Mouse (Mus musculus): ENCODE results near the gene Lrrc1.
"Not testable (repeated sequence)": the region's sequence is repeated elsewhere in the genome, so short reads cannot be mapped to it uniquely, and the experiment has no call there.

Gene Lrrc1

GRCm38 (mm10) chr9:77544354-77545067 lies at the start of gene Lrrc1:
TSS of gene Lrrc1 (minus strand) at chr9:77544870.
- peak; percentile 67 for DNase-seq (ENCODE audit: low spot score)

- no peak for DNase-seq (ENCODE audit: low spot score)
These were observed 47.8 kb upstream of the Lrrc1 start for GRCm38 (mm10) chr9:77592423-77592822.

GRCm38 (mm10) chr9:77589496-77589895 lies 44.8 kb upstream of the Lrrc1 start:
- no peak for DNase-seq (ENCODE audit: low spot score)

DNA sequence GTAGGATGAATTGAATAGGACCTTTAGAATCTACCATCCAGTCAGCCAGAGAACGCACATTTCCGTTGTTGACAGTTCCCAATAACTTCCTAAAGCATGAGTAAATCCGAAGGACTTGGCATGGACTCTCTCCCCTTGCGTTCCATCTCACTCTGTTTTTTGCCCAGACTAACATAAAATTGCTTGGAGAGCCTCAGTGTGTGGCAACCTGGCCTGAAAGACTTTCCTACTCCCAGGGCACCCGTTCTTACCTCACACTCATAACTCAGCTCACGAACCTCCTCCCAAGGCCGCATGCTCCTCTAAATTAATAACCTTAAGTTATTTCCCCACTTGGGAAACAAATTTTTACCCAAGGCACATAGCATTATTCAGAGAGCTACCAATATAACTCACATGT lies 42.9 kb upstream of the Lrrc1 start:
- DNase-seq (ENCODE audit: low spot score): no peak

DNA sequence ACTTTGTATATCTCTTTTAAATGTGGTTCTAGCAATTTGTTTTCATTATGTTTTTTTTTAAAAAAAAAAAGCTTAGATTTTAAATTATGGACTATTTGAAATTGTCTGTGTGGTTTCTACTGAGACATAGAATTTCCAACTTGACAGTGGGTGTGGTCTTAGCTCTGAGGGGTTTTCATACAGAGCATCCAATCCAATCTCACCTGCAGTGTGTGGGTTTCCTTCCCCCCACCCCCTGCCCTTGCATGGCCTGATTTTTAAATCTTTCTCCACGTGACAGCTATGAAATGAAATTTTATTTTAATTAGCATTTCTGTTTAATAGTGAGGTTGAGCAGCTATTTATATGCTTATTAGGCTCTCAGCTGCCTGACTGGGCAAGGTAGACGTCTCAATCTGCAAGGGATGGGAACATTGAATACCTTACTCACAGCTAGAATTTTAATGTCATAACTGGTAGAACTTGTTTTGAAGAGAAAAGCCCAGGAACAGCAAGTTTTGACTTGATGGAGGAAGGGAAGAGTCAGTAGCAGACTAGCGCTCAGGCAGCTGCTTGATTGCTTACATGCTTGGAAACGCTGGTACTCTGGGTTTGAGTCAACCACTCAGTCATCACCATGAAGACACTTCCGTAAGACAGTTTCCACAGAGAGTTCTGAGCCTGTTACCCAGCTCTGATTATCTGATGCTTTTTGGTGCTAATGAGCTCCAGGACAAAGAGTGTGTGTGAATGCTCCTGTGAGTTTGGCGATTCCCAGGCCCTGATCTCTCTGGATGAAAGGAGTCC lies 42.3 kb upstream of the Lrrc1 start:
- no peak for DNase-seq (ENCODE audit: low spot score)

GRCm38 (mm10) chr9:77584746-77585145 lies 40.1 kb upstream of the Lrrc1 start:
- no peak for DNase-seq (ENCODE audit: low spot score)

GRCm38 (mm10) chr9:77583302-77583701 lies 38.6 kb upstream of the Lrrc1 start:
- no peak for DNase-seq (ENCODE audit: low spot score)

DNA sequence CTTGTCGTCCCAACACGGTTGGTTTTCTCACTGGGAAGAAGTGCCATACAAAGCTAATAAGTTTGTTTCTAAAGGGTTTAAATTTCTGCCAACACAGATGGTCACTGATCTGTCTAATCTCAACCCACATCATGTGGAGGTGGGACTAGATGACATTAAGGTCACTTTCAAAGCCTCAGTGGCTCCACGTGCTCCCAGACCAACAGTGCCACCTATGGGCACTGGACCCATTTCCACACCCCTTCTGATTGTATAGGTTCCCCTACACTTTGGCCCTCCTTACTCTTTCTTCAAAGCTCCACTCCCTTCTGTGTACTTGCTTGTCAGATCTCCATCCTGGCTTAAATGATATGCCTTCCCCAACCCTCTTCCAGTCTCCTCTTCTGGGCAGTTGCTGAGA lies 35.2 kb upstream of the Lrrc1 start:
- no peak for DNase-seq (ENCODE audit: low spot score)

DNA sequence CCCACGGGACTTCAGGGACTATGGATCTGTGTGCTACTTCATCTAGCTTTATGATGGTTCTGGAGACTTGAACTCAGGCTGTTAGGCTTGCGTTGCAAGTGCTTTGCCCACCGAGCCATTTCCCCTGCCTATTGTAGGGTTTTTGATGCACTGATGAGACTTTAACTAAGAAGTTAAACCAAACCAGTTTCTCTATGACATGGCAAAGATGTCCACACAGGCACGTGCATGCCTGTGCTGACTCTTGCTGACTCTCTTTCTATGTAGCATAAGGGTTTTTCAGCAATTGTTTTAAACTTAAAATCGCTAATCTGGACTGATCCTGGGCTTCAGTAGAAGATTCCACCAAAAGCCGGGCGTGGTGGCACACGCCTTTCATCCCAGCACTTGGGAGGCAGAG lies 33.3 kb upstream of the Lrrc1 start:
- no peak for DNase-seq (ENCODE audit: low spot score)

DNA sequence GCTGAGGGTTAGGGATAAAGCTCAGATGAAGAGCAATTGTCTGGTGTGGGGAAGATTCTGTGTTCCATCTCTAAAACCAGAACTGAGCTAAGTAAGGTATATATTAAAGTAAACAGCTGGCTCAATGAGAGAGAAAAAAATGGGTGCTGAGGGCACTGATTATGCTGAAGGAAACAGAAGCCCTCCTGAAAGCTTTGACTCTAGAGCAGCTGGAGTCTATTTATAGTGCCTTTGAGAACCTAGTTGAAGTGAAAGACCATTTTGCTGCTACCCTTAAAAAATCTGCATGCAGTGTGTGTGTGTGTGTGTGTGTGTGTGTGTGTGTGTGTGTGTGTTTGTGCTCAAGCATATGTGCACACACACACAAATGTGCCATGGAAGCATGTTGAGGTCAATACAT lies 32.7 kb upstream of the Lrrc1 start:
- no peak for DNase-seq (ENCODE audit: low spot score)

DNA sequence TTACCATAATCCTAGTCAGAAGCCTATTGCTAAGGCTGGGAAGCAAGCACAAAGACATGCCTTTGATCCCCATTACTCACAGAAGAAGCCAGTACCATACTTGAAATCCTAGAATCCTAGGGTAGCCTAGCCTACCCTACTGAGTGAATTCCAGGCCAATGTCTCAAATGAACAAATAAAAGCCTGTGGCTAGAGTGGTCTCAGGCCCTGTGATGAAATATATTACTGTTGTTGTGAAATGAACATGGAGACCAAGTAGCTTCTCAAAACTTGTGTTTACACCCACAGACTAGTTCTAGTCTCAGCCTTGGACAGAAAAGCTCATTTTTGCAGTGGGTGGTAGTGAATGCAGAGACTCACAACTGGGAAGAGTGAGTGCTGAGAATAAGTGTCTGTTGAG lies 31.6 kb upstream of the Lrrc1 start:
- no peak for DNase-seq (ENCODE audit: low spot score)

GRCm38 (mm10) chr9:77574996-77575395 lies 30.3 kb upstream of the Lrrc1 start:
- not testable (repeated sequence) for DNase-seq (ENCODE audit: low spot score)

GRCm38 (mm10) chr9:77571851-77572250 lies 27.2 kb upstream of the Lrrc1 start:
- no peak for DNase-seq (ENCODE audit: low spot score)

DNA sequence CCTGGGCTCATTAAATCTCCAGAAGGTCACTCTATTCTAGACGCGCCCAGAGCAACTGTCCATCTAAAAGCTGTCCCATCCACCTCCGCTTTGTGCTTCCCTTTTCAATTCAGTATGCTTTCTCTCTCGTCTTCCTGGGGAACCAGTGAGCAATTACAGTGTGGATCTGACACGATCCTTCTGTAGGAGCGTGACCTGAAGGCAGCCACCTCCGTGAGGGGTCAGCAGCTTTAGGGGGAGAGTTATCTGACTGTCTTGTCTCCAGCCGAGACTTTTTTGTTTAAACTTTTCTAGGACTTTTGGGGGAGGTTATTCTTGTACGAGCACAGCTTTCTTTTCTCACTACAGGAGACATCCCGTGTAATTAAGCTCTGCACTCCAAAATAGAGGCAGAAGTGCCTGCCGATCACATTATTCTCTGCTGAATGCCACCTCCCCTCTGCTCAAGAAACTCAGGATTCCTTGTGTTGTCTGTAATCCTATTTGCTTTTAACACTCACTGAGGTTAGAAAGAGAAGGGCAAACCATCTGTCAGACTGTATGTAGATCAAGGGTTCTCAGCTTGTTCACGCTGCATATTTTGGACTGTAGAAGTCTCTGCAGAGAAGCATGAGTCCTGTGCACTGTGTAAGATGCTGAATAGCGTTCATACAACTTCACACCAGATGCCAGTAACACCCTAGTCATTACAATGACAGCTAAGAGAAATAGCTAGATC lies 24.3 kb upstream of the Lrrc1 start:
- no peak for DNase-seq (ENCODE audit: low spot score)

- DNase-seq (ENCODE audit: low spot score): no peak
These were observed 17.2 kb upstream of the Lrrc1 start for GRCm38 (mm10) chr9:77561827-77562226.

GRCm38 (mm10) chr9:77557963-77558362 lies 13.3 kb upstream of the Lrrc1 start:
- no peak for DNase-seq (ENCODE audit: low spot score)

GRCm38 (mm10) chr9:77557181-77557580 lies 12.5 kb upstream of the Lrrc1 start:
- no peak for DNase-seq (ENCODE audit: low spot score)

- DNase-seq (ENCODE audit: low spot score): no peak
These were observed 11.8 kb upstream of the Lrrc1 start for GRCm38 (mm10) chr9:77556435-77556834.

GRCm38 (mm10) chr9:77553465-77553864 lies 8.8 kb upstream of the Lrrc1 start:
- no peak for DNase-seq (ENCODE audit: low spot score)

DNA sequence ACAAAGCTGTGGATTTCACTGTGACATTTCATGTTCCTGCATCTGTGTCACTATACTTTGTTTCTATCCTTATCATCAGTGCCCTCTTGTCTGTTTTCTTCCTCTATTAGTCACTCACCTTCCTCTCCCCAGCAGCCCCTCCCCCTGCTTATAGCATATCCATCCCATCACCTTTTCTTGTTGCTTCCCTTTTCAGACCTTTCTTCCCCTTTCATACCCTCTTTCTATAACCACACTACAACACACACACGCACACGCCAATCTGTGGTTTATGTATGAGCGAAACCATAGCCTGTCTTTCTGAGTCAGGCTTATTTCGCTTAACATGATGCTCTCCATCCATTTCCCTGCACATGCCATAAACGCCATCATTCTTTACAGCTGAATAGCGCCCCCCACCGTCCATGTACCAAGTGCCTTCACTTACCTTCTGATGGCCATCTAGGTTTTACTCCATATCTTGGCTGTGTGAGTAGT lies 6.4 kb upstream of the Lrrc1 start:
- DNase-seq (ENCODE audit: low spot score): no peak

- no peak for DNase-seq (ENCODE audit: low spot score)
These were observed 1.3 kb upstream of the Lrrc1 start for GRCm38 (mm10) chr9:77546010-77546409.

GRCm38 (mm10) chr9:77545068-77545421 lies 375 bp upstream of the Lrrc1 start:
- no peak for DNase-seq (ENCODE audit: low spot score)

All from adipocyte (in vitro differentiated cells).